Mouse (Mus musculus) CD4-positive, CD25-positive, alpha-beta regulatory T cell, adult 2 months (primary cell): ENCODE data around the gene 5430427O19Rik.
A peak's percentile ranks its signal among the peaks of the same experiment; 100 is the strongest.

Experiments
- DNase-seq: peaks from one replicate; pipeline ENCODE4 v3.0.0-alpha.2; 2012; ENCODE audit warnings: low read depth, low spot score

The 5430427O19Rik gene

DNA sequence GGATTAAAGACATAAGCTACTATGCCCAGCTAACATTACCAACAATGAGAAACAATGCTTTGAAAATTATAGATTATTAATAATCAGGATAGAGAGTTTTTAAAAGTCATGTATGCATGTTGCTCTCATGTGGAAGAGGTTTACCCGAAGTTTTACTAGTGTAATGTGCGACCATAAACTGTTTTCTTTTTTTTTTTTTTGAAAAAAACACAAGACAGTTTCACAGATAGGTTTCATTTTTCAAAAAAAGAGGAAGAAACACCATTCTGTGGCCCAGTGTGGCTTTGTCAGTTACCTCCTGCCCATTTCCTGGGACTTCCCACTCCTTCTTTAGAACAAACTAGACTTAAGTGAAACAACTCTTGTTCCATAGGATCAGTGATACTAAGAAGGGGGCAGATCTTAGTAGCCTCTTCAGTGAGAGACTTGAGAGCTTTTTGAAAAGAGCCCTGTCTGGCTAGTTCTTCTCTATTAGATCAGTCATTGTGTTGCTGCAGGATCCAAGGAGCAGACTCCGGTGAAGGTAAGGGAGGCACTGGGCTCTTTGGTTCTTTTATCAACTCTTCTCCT lies at the start of gene 5430427O19Rik:
TSS of gene 5430427O19Rik (plus strand) at position 441 of the 570 bp plus-strand sequence.
- peak; percentile 12 for DNase-seq

DNA sequence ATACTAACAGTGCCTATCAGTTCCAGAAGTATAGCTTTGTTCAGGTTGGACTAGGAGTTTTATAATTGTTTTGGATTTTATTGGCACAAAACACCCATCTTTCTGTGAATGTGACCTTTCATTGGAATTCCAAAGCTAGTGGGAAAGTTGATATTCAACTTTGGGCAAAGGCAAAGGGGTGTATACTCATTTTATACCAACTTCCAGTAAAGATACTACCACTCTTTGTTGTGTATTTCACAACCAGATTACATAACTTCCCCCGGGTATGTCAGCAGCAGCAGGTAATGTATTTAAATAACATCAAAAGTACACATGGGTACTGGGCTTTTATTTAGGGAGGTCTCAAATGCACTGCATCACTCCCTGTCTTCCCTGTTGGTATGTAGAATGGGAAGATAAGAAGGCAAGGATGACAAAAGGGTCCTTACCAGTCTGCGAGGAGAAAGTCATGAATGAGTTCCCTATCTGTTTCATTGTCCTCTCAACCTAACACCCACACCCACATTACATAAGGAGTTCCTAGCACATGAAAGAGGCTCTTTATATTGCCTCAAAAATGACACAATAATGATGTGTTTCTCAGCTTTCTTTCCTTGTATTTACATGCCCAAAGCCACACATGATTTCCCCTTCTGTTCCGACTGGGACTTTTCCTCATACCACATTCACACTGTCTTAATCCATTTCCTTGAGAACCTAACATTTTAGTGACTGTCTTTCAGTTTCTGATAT lies 42.3 kb upstream of the 5430427O19Rik start:
- no peak for DNase-seq

DNA sequence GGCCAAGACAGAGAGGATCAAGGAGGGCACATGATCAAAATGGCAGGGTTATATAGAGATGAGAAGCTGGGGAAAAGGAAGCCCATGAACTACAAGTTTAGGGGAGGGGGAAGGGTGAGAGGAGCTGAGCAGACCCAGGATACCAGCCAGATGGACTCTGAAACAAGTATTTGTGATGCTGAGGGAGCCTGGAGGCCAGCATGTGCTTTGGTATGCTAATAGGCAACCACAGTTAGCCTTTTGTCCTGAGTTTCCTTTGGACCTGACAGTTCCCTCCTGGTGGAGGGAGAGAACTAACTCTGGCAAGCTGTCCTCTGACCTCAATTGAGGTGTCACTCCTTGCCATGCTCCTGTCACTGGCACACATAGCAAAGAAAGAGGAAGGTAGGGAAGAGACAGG lies 41.2 kb upstream of the 5430427O19Rik start:
- DNase-seq: no peak

DNA sequence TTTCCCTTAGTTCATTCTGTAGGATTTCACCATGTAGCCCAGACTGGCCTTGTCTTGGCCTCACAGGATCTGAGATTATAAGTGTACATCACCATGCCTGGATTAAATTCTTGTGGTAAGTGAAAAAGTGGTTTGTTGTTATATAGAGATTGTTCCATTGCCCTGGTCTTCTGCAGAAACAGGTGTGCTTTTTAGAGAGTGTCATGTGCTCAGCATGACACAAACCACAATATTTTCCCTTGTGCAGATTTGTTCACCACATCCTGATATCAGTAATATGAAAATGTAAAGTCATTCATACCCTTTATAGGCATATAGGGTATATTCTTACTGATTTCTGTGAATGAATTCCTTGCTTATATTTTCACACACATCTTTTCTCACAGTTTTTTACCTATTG lies 31.0 kb upstream of the 5430427O19Rik start:
- peak; percentile 39 for DNase-seq

DNA sequence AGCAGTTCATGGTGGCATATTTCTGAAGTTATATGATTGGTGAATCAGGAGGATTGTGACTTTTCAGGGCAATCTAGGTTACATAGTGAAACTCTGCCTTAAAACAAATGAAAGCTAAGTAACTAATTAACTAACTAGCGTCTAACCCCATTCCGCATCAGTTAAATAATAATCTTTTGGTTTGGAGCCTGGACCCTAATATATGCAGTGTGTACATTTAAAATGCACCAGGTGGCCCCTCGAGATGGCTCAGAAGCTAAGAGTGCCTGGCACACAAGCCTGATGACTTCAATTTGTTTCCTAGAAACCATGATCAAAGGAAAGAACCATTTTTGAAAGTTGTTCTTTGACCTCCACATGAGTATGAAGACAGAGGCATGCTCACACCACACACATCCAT lies 14.2 kb upstream of the 5430427O19Rik start:
- no peak for DNase-seq

DNA sequence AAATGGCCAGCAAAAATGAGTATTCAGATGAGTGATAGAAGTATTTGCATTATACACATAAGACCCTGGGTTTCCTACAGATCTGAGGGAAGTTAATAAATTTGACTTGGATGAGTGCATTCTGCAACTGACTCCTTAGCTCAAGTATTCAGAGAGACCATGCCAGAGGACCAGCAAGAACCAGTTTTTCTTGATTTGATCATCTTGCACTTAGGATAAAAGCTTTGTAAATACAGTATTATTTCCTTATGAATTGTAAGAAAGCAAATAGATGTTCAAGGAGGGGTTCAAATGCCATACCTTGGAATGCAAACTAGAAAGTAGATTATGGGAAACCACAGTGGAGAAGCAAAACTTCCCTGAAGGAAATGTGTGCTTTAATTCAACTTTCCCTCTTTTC lies 13.0 kb upstream of the 5430427O19Rik start:
- no peak for DNase-seq

GRCm38 (mm10) chrX:85868079-85868478 lies 2.1 kb upstream of the 5430427O19Rik start:
- DNase-seq: peak; percentile 22

DNA sequence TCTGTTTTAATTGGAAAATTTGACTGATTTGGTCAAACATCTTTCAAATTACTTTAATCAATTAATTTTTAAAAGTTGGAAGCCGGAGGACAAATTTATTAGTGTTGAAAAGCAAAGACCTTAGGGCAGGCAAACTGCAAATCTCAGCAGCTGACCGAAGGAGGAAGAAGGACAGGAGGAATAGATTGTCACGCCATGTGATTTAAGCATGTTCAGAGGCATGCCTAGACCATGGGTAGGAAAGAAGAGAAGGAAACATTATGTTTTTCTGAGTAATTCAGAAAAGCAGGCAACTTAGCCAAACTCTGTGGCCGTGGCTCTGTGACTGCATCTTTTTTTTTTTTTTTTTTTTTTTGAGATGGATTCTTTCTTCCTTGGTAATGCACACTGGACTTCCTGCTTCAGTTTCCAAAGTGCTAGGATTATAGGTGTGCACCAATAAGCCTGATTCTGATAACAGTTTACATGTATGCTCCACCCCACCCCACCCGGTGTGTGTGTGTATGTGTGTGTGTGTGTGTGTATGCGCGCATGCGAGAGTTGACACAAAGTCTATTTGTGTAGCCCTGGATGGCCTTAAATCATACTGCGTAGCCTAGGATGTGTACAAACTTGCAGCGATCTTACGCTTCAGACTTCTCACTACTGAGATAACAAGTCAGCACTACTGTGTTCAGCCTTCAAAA lies 1.4 kb downstream of the 5430427O19Rik start:
- DNase-seq: no peak

- DNase-seq: no peak
Measured at GRCm38 (mm10) chrX:85874367-85874766, 4.2 kb downstream of the 5430427O19Rik start.

DNA sequence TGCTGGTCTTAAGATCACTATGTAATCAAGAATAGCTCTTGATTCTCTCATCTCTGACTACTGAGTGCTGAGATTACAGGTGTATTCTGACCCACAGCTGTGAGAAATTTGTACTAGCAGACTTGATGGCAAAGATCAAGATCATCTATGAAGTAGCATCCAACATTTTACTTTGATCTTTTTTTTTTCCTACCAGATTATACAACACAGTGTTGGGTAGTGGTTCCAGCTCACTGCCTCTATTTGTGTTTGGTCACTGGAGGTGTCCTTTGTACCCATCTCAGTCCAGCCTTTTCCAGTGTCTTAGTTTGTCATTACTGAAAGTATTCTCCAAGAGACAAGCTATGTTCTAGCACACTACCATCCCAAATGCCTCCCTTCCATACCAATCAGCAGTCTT lies 5.8 kb downstream of the 5430427O19Rik start:
- no peak for DNase-seq

- DNase-seq: no peak
Measured at GRCm38 (mm10) chrX:85877747-85878146, 7.6 kb downstream of the 5430427O19Rik start.

- no peak for DNase-seq
Measured at GRCm38 (mm10) chrX:85878293-85878692, 8.1 kb downstream of the 5430427O19Rik start.

DNA sequence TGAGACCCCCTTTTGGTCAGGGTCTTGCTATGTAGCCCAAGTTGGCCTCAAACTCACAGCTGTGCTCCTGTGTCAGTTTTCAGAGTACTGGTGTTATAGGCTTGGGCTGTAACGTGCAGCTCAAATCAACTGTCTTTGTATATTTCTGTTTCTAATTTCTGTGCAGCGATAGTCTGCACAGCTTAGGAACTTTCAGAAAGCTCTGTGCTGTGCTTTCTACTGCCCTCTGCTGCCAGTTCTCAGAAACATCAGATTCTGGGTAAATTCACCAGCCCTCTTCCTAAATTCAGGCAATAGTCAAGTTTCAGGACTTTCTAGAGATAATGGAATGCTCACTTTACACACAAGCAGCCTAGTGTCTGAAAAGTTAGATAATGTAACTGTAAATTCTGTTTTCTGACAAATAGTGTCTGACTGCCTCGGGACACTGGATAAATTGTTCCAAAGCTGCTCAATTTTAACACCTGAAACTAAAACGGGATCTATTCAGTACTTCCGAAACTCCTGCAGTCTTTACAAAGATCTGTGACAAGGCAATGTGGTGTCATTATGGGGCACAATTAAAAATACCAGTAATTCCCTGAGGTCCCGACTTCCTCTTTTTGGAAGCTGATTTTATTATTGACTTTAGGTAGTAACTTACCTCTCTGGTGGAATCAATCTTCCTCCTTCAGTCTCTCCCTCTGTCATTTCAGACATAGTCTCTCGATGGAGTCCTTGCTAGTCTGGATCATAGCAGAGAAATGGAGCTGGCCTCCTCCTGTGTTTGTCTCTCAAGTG lies 9.2 kb downstream of the 5430427O19Rik start:
- peak; percentile 58 for DNase-seq

- DNase-seq: no peak
Measured at GRCm38 (mm10) chrX:85886651-85887050, 16.5 kb downstream of the 5430427O19Rik start.

DNA sequence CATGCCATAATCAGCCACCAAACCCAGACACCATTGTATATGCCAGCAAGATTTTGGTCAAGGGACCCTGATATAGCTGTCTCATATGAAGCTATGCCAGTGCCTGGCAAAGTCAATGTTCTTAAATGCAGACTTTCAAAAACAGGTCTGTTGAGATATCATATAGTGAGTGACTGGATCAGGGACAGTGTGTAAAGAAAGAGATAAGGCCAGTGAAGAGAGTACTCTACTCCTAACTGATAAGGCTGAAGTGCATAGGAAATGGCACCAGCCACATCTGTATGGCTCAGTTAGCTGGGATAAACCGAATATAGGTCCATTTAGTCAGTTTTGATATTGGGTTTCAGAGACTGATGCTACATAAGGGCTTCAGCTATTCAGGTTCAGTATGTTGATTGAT lies 31.0 kb downstream of the 5430427O19Rik start:
- DNase-seq: no peak

- peak; percentile 65 for DNase-seq
Measured at GRCm38 (mm10) chrX:85919034-85919433, 48.9 kb downstream of the 5430427O19Rik start.

DNA sequence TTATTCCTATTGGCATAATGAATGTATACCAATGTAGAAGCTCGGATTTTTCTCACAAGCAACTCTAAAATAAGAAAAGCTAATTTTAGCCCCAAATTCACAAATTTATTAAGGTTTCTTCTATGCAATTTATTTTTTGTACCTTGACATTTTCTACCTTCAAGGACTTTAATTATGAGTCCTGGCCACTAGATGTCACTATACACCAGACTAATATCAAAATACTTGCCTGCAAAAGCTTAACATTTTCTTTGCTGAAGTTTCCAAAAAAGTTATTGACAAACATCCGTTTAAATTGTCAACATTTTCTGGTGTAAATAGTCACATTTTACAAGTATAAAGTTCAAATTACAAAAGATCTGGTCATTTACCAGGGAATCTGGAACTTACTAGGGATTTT lies 62.8 kb downstream of the 5430427O19Rik start:
- peak; percentile 20 for DNase-seq
